Mouse (Mus musculus) MEL (cell line): ENCODE measurements around the gene Gm49450. TPM values are rescaled to one million over a fixed set of nuclear protein-coding genes. Genes with fewer than 3 reads are reported as not detected.

Experiments
- DNase-seq: peaks from one replicate; pipeline ENCODE4 v3.0.0; 2011; ENCODE audit warnings: low read depth, low spot score
- H3K27ac ChIP-seq: 2 replicates; pipeline ENCODE4 v1.5.1; 2012; ENCODE audit warnings: low read depth, mild to moderate bottlenecking, control low read depth, low read length, moderate library complexity; ENCODE audit not compliant: control insufficient read depth
- H3K27me3 ChIP-seq, 2 experiments: fragments of 150-350 bp in 1 of 2; sonication (generic) in 1 of 2; 2 replicates each; pipeline ENCODE4 v1.6.1; 2012; ENCODE audit warnings: low read length in 2 of 2, mild to moderate bottlenecking in 2 of 2, improper control_type of control experiment in 1 of 2, moderate library complexity in 1 of 2; ENCODE audit not compliant: insufficient read depth in 2 of 2, control insufficient read depth in 1 of 2
- H3K36me3 ChIP-seq, 2 experiments: 2 replicates each; pipeline ENCODE4 v1.6.1; 2012 to 2014; ENCODE audit warnings: low read length in 2 of 2, improper control_type of control experiment in 1 of 2, inconsistent platforms in 1 of 2, mild to moderate bottlenecking in 1 of 2; ENCODE audit not compliant: insufficient read depth in 2 of 2, control insufficient read depth in 1 of 2
- H3K4me1 ChIP-seq, 2 experiments: fragments of 150-350 bp in 1 of 2; sonication (generic) in 1 of 2; 2 replicates each; pipeline ENCODE4 v1.6.1; 2012; ENCODE audit warnings: low read length in 2 of 2, improper control_type of control experiment in 1 of 2, mild to moderate bottlenecking in 1 of 2; ENCODE audit not compliant: insufficient read depth in 2 of 2, control insufficient read depth in 1 of 2
- H3K4me3 ChIP-seq, 2 experiments: fragments of 150-350 bp in 1 of 2; sonication (generic) in 1 of 2; 2 replicates each; pipeline ENCODE4 v1.5.1; 2012; ENCODE audit warnings: low read depth in 2 of 2, low read length in 2 of 2, mild to moderate bottlenecking in 2 of 2, moderate library complexity in 2 of 2, control low read depth in 1 of 2, improper control_type of control experiment in 1 of 2; ENCODE audit not compliant: control insufficient read depth in 1 of 2, insufficient read depth in 1 of 2
- H3K79me2 ChIP-seq: 2 replicates; pipeline ENCODE4 v1.6.1; 2012; ENCODE audit warnings: mild to moderate bottlenecking, low read length, moderate library complexity; ENCODE audit not compliant: control insufficient read depth, poor library complexity, insufficient read depth
- H3K9ac ChIP-seq: 2 replicates; pipeline ENCODE4 v1.6.1; 2012; ENCODE audit warnings: low read depth, mild to moderate bottlenecking, control low read depth, low read length, moderate library complexity; ENCODE audit not compliant: control insufficient read depth, poor library complexity, severe bottlenecking
- H3K9me3 ChIP-seq: fragments of 150-350 bp; sonication (generic); replicated peaks from 2 replicates; pipeline ENCODE4 v1.6.1; 2012; ENCODE audit warnings: mild to moderate bottlenecking, low read length, improper control_type of control experiment, moderate library complexity; ENCODE audit not compliant: insufficient read depth
- CHD1 ChIP-seq: IDR thresholded peaks from 2 replicates; pipeline ENCODE4 v1.6.1; 2012; ENCODE audit warnings: low read depth, mild to moderate bottlenecking, inconsistent platforms, low read length, improper control_type of control experiment
- CHD2 ChIP-seq: IDR thresholded peaks from 2 replicates; pipeline ENCODE4 v1.6.1; 2011; ENCODE audit warnings: low read length, improper control_type of control experiment
- E2F4 ChIP-seq: IDR thresholded peaks from 2 replicates; pipeline ENCODE4 v1.6.1; 2011; ENCODE audit warnings: low read depth, low read length, improper control_type of control experiment, borderline replicate concordance
- ELF1 ChIP-seq: IDR thresholded peaks from 2 replicates; pipeline ENCODE4 v1.6.1; 2014; ENCODE audit warnings: low read depth, mild to moderate bottlenecking, inconsistent platforms, low read length, improper control_type of control experiment, moderate library complexity
- GABPA ChIP-seq: IDR thresholded peaks from 2 replicates; pipeline ENCODE4 v1.6.1; 2012; ENCODE audit warnings: low read depth, mild to moderate bottlenecking, inconsistent platforms, low read length, improper control_type of control experiment, moderate library complexity
- HCFC1 ChIP-seq: IDR thresholded peaks from 2 replicates; pipeline ENCODE4 v1.6.1; 2012; ENCODE audit warnings: low read depth, mild to moderate bottlenecking, inconsistent platforms, low read length, improper control_type of control experiment, moderate library complexity
- JUND ChIP-seq: IDR thresholded peaks from 2 replicates; pipeline ENCODE4 v1.6.1; 2011; ENCODE audit warnings: low read depth, mild to moderate bottlenecking, improper control_type of control experiment, low read length
- KAT2A ChIP-seq: conservative IDR thresholded peaks from 2 replicates; pipeline ENCODE4 v1.6.1; 2012; ENCODE audit warnings: low read depth, low read length, improper control_type of control experiment, inconsistent platforms
- MAX ChIP-seq: IDR thresholded peaks from 2 replicates; pipeline ENCODE4 v1.6.1; 2011; ENCODE audit warnings: low read length, improper control_type of control experiment
- MXI1 ChIP-seq: IDR thresholded peaks from 2 replicates; pipeline ENCODE4 v1.6.1; 2011; ENCODE audit warnings: mild to moderate bottlenecking, low read depth, low read length, improper control_type of control experiment
- MYC ChIP-seq: IDR thresholded peaks from 2 replicates; pipeline ENCODE4 v1.6.1; 2011; ENCODE audit warnings: low read depth, mild to moderate bottlenecking, low read length, improper control_type of control experiment, moderate library complexity
- NRF1 ChIP-seq: IDR thresholded peaks from 2 replicates; pipeline ENCODE4 v1.6.1; 2014; ENCODE audit warnings: low read depth, mild to moderate bottlenecking, inconsistent platforms, low read length, improper control_type of control experiment, moderate library complexity; ENCODE audit not compliant: poor library complexity, insufficient read depth, severe bottlenecking
- POLR2A ChIP-seq, 2 experiments: IDR thresholded peaks; 2 replicates each; pipeline ENCODE4 v1.6.1; 2011 to 2012; ENCODE audit warnings: low read length in 2 of 2, mild to moderate bottlenecking in 2 of 2, control low read depth in 1 of 2, improper control_type of control experiment in 1 of 2, low read depth in 1 of 2, moderate library complexity in 1 of 2; ENCODE audit not compliant: control insufficient read depth in 1 of 2, insufficient read depth in 1 of 2, poor library complexity in 1 of 2
- POLR2AphosphoS2 ChIP-seq: IDR thresholded peaks from 2 replicates; pipeline ENCODE4 v1.6.1; 2011; ENCODE audit warnings: low read length, improper control_type of control experiment
- SIN3A ChIP-seq: IDR thresholded peaks from 2 replicates; pipeline ENCODE4 v1.6.1; 2012; ENCODE audit warnings: low read length, improper control_type of control experiment, inconsistent platforms
- SMC3 ChIP-seq: IDR thresholded peaks from 2 replicates; pipeline ENCODE4 v1.6.1; 2011; ENCODE audit warnings: low read depth, low read length, improper control_type of control experiment
- TAL1 ChIP-seq: IDR thresholded peaks from 2 replicates; pipeline ENCODE4 v1.6.1; 2012; ENCODE audit warnings: mild to moderate bottlenecking, inconsistent platforms, low read length, moderate library complexity, mixed read lengths
- TBP ChIP-seq: IDR thresholded peaks from 2 replicates; pipeline ENCODE4 v1.8.0; 2011; ENCODE audit warnings: low read depth, low read length, improper control_type of control experiment
- TCF12 ChIP-seq: IDR thresholded peaks from 2 replicates; pipeline ENCODE4 v1.6.1; 2014; ENCODE audit warnings: low read depth, mild to moderate bottlenecking, inconsistent platforms, low read length, improper control_type of control experiment, moderate library complexity
- UBTF ChIP-seq: IDR thresholded peaks from 2 replicates; pipeline ENCODE4 v1.6.1; 2012; ENCODE audit warnings: low read depth, mild to moderate bottlenecking, inconsistent platforms, low read length, improper control_type of control experiment, moderate library complexity, borderline replicate concordance; ENCODE audit not compliant: insufficient read depth
- USF1 ChIP-seq: IDR thresholded peaks from 2 replicates; pipeline ENCODE4 v1.6.1; 2014; ENCODE audit warnings: low read depth, mild to moderate bottlenecking, inconsistent platforms, low read length, improper control_type of control experiment, moderate library complexity
- USF2 ChIP-seq, 2 experiments: IDR thresholded peaks; 2 replicates each; pipeline ENCODE4 v1.6.1; 2011 to 2012; ENCODE audit warnings: improper control_type of control experiment in 2 of 2, low read length in 2 of 2, borderline replicate concordance in 1 of 2, inconsistent platforms in 1 of 2, low read depth in 1 of 2, mild to moderate bottlenecking in 1 of 2; ENCODE audit not compliant: insufficient read depth in 1 of 2
- ZNF384 ChIP-seq: IDR thresholded peaks from 2 replicates; pipeline ENCODE4 v1.6.1; 2012; ENCODE audit warnings: low read depth, mild to moderate bottlenecking, inconsistent platforms, low read length, improper control_type of control experiment
- polyA plus RNA-seq, 2 experiments: library from polyadenylated mRNA; stranded (reverse) in 1 of 2; unstranded in 1 of 2; fragments of >175 nt in 1 of 2; fragments of >200 nt in 1 of 2; gene quantifications; 2 replicates each; pipeline versions ENCODE4 v1.2.1 to v1.2.4; 2012; ENCODE audit warnings: low replicate concordance in 2 of 2, low read depth in 1 of 2; ENCODE audit not compliant: insufficient read length in 2 of 2, insufficient read depth in 1 of 2, missing spikeins in 1 of 2
- total RNA-seq: library from RNA; depleted of rRNA; stranded (reverse); fragments of 300-350 nt; gene quantifications from 2 replicates; pipeline ENCODE4 v1.2.3, GENCODE M21; 2012

Gm49450 gene
- total and polyA plus RNA-seq, 3 experiments = not detected

- TF ChIP-seq USF2 (IDR thresholded peaks at IDR 0.05; ENCODE audit: borderline replicate concordance in 1 of 2, insufficient read depth in 1 of 2, low read depth in 1 of 2, low read length in 2 of 2) = no peak
- no peak for TF ChIP-seq USF1
- TF ChIP-seq ZNF384 = peak; percentile 52; the same call in 1 of the 2 replicates
- no peak for TF ChIP-seq CHD2
- TF ChIP-seq NRF1 = no peak
- TF ChIP-seq SMC3 = peak; percentile 47
- TF ChIP-seq MXI1 = peak; percentile 59
- no peak for TF ChIP-seq TAL1
- TF ChIP-seq MYC = peak; percentile 64; the same call in 1 of the 2 replicates
- TF ChIP-seq MAX = 0 out of 2 replicates have a peak, but pooled peaks have one; percentile 20
- TF ChIP-seq SIN3A = peak; percentile 81; the same call in 1 of the 2 replicates
- no peak for TF ChIP-seq JUND
- no peak for TF ChIP-seq TCF12
- TF ChIP-seq ELF1 = peak; percentile 37
- TF ChIP-seq UBTF = no peak
- no peak for TF ChIP-seq POLR2A (IDR thresholded peaks at IDR 0.05; ENCODE audit: control insufficient read depth in 1 of 2, insufficient read depth in 1 of 2, low read depth in 1 of 2, low read length in 2 of 2, poor library complexity in 1 of 2)
- no peak for TF ChIP-seq POLR2AphosphoS2
- no peak for TF ChIP-seq CHD1
- TF ChIP-seq HCFC1 = 0 out of 2 replicates have a peak, but pooled peaks have one; percentile 37
- no peak for TF ChIP-seq KAT2A
- no peak for TF ChIP-seq E2F4
- TF ChIP-seq GABPA = no peak
Measured at GRCm38 (mm10) chr15:99000535-99001283, 47.4 kb upstream of the Gm49450 start (continued).

GRCm38 (mm10) chr15:98998775-98999157 is 45.4 kb upstream of the Gm49450 start:
- peak overlapping the region; percentile 5; the same call in 1 of the 2 replicates for H3K9ac ChIP-seq
- no peak overlapping the region for H3K27ac ChIP-seq
- H3K4me3 ChIP-seq = no peak overlapping the region
- no peaks in the 10 kb centered on the region for H3K9me3 ChIP-seq
- H3K27me3 ChIP-seq = no peaks in the 10 kb centered on the region
- H3K79me2 ChIP-seq = no peaks in the 10 kb centered on the region
- H3K36me3 ChIP-seq = peaks cover 0 to 12% of the 10 kb centered on the region in 2 experiments; a peak in 2 of 4 replicates
- H3K4me1 ChIP-seq = peaks cover 8 to 20% of the 10 kb centered on the region in 2 experiments
- DNase-seq = no peak
- TF ChIP-seq TBP (peak; percentile 60; the same call in 1 of the 2 replicates), TAL1 (no peak)
